Mouse (Mus musculus): ENCODE data around the gene Msx1. TPM values are rescaled to one million over a fixed set of nuclear protein-coding genes. Genes with fewer than 3 reads are reported as not detected.
A peak's percentile ranks its signal among the peaks of the same experiment; 100 is the strongest.
"Not testable (repeated sequence)": the region's sequence is repeated elsewhere in the genome, so short reads cannot be mapped to it uniquely, and the experiment has no call there.

Gene Msx1
- total RNA-seq (2017) = not detected in 2 replicates

GRCm38 (mm10) chr5:37824461-37824795, at the start of gene Msx1:
Msx1 (minus strand) TSS chr5:37824583.
- ATAC-seq (replicated peaks in 1 of 2; ENCODE audit: insufficient read depth in 1 of 2, low FRiP score in 2 of 2, low TSS enrichment in 1 of 2, low read depth in 1 of 2, poor library complexity in 2 of 2, severe bottlenecking in 2 of 2) = peak; percentile 37 to 43; a peak in 3 of 4 replicates

DNA sequence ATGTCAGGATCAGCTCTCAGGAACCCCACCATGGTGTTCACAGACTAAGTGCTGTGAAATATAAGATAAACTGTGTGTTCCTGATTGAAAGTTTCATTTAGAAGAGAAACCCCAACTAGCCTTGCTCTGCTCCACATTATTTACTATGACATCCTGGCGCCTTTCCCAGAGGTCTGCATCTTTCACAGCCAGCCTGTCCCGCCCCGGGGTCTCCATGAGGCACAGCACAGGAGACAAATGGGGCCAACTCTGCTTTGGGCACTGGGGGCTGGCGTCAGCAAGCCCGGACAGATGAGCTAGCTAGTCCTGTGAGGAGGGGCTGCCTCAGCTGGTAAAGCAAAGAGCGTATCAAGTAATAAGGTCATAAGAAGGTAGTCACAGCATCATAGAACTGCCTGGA, 41.1 kb upstream of the Msx1 start:
- ATAC-seq (replicated peaks in 1 of 2; ENCODE audit: insufficient read depth in 1 of 2, low FRiP score in 2 of 2, low TSS enrichment in 1 of 2, low read depth in 1 of 2, poor library complexity in 2 of 2, severe bottlenecking in 2 of 2) = no peak

DNA sequence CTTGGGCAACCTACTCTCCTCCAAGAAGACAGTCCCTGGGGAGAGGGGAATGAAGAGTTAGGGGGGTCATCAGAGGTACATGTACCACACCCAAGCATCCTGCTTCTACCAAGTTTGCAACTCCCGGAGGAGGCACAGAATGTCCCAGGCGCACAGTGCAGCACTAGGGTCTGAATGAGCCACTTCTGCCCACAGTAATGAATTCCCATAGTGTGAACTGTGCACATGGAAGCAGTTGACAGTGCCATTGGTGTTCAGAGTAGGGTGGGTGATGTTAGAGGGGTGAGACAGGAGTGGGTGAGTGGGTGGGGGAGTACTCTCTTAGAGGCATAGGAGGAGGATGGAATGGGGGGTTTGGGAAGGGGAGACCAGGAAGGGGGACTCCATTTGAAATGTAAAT, 39.9 kb upstream of the Msx1 start:
- ATAC-seq (replicated peaks in 1 of 2; ENCODE audit: insufficient read depth in 1 of 2, low FRiP score in 2 of 2, low TSS enrichment in 1 of 2, low read depth in 1 of 2, poor library complexity in 2 of 2, severe bottlenecking in 2 of 2) = no peak

GRCm38 (mm10) chr5:37860846-37861245, 36.5 kb upstream of the Msx1 start:
- no peak for ATAC-seq (replicated peaks in 1 of 2; ENCODE audit: insufficient read depth in 1 of 2, low FRiP score in 2 of 2, low TSS enrichment in 1 of 2, low read depth in 1 of 2, poor library complexity in 2 of 2, severe bottlenecking in 2 of 2)

- ATAC-seq (replicated peaks in 1 of 2; ENCODE audit: insufficient read depth in 1 of 2, low FRiP score in 2 of 2, low TSS enrichment in 1 of 2, low read depth in 1 of 2, poor library complexity in 2 of 2, severe bottlenecking in 2 of 2) = no peak
Observed at GRCm38 (mm10) chr5:37860151-37860721, 35.9 kb upstream of the Msx1 start.

GRCm38 (mm10) chr5:37857763-37858545, 33.6 kb upstream of the Msx1 start:
- no peak for ATAC-seq (replicated peaks in 1 of 2; ENCODE audit: insufficient read depth in 1 of 2, low FRiP score in 2 of 2, low TSS enrichment in 1 of 2, low read depth in 1 of 2, poor library complexity in 2 of 2, severe bottlenecking in 2 of 2)

- ATAC-seq (replicated peaks in 1 of 2; ENCODE audit: insufficient read depth in 1 of 2, low FRiP score in 2 of 2, low TSS enrichment in 1 of 2, low read depth in 1 of 2, poor library complexity in 2 of 2, severe bottlenecking in 2 of 2) = no peak
Observed at GRCm38 (mm10) chr5:37856057-37856456, 31.7 kb upstream of the Msx1 start.

DNA sequence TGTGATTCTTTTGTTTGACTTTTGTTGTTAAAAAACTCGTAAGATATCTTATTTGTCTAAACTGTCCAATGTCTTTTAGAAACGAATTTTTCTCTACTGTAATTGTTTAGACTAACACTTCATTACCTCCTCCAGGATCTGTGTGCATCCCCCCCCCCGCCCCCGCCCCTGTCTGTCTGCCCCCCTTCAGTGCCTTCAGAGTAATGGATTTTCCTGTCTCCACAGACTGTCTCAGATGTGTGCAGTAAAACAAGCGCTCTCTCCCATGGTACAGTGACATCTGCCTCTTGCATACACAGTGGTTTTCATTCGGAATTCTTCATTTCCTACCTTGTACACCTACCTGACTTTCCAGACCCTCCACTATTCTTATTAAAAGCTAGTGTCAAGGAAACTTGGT, 29.9 kb upstream of the Msx1 start:
- no peak for ATAC-seq (replicated peaks in 1 of 2; ENCODE audit: insufficient read depth in 1 of 2, low FRiP score in 2 of 2, low TSS enrichment in 1 of 2, low read depth in 1 of 2, poor library complexity in 2 of 2, severe bottlenecking in 2 of 2)

DNA sequence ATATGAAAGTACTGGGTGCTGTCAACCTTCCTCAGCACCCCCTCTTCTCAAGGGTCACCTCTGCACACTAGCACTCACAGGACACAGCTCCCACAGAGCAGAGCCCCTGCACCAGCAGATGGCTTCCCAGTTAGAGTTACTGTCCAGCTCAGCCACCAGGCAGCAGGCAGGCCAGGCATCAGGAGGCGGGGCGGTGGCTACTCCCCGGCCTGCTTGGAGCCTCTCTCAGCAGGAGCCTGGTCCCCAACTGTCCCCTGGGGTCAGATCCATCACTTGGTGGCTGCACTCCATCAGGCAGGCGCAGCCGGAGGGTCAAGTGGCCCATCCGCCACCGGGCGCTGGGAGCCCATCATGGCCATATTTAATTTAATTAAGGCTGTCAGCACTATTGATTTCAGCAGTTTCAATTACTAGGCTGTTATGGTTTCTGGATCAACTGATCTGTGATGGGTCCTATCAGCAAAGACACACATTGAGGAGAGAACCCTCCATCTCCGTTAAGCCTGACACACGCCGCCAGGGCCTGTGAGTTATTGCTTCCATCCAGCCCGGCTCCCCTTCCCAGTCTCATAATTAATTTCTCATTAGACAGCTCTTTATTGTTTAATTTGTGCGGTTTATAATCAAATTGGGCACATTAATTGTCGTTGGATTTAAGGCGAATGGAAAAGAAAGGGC, 27.1 kb upstream of the Msx1 start:
- no peak for ATAC-seq (replicated peaks in 1 of 2; ENCODE audit: insufficient read depth in 1 of 2, low FRiP score in 2 of 2, low TSS enrichment in 1 of 2, low read depth in 1 of 2, poor library complexity in 2 of 2, severe bottlenecking in 2 of 2)

GRCm38 (mm10) chr5:37848991-37849719, 24.8 kb upstream of the Msx1 start:
- ATAC-seq (replicated peaks in 1 of 2; ENCODE audit: insufficient read depth in 1 of 2, low FRiP score in 2 of 2, low TSS enrichment in 1 of 2, low read depth in 1 of 2, poor library complexity in 2 of 2, severe bottlenecking in 2 of 2) = no peak

DNA sequence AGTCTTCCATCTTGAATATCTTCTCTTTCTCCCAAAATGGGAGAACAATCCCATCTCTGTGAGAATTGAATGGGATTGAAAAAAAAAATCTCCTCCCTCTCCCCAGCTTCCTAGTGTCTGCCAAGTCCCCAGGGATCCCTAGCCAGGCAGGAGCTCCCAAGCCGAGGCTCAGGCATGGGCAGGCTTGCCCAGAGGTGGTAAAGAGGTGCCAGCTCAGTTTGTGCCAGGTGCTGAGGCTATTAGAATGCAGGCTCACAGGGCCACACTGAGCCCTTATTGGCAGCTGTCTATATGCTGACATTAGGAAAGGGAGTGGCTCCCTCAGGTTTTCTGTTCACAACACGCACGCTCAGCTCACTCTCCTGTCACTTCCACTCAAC, 11.9 kb upstream of the Msx1 start:
- no peak for ATAC-seq (replicated peaks in 1 of 2; ENCODE audit: insufficient read depth in 1 of 2, low FRiP score in 2 of 2, low TSS enrichment in 1 of 2, low read depth in 1 of 2, poor library complexity in 2 of 2, severe bottlenecking in 2 of 2)

GRCm38 (mm10) chr5:37835590-37836266, 11.3 kb upstream of the Msx1 start:
- no peak for ATAC-seq (replicated peaks in 1 of 2; ENCODE audit: insufficient read depth in 1 of 2, low FRiP score in 2 of 2, low TSS enrichment in 1 of 2, low read depth in 1 of 2, poor library complexity in 2 of 2, severe bottlenecking in 2 of 2)

- ATAC-seq (replicated peaks in 1 of 2; ENCODE audit: insufficient read depth in 1 of 2, low FRiP score in 2 of 2, low TSS enrichment in 1 of 2, low read depth in 1 of 2, poor library complexity in 2 of 2, severe bottlenecking in 2 of 2) = no peak
Observed at GRCm38 (mm10) chr5:37832766-37833165, 8.4 kb upstream of the Msx1 start.

GRCm38 (mm10) chr5:37832031-37832430, 7.6 kb upstream of the Msx1 start:
- no peak for ATAC-seq (replicated peaks in 1 of 2; ENCODE audit: insufficient read depth in 1 of 2, low FRiP score in 2 of 2, low TSS enrichment in 1 of 2, low read depth in 1 of 2, poor library complexity in 2 of 2, severe bottlenecking in 2 of 2)

- not testable (repeated sequence) for ATAC-seq (replicated peaks in 1 of 2; ENCODE audit: insufficient read depth in 1 of 2, low FRiP score in 2 of 2, low TSS enrichment in 1 of 2, low read depth in 1 of 2, poor library complexity in 2 of 2, severe bottlenecking in 2 of 2)
Observed at GRCm38 (mm10) chr5:37830436-37830835, 6.1 kb upstream of the Msx1 start.

DNA sequence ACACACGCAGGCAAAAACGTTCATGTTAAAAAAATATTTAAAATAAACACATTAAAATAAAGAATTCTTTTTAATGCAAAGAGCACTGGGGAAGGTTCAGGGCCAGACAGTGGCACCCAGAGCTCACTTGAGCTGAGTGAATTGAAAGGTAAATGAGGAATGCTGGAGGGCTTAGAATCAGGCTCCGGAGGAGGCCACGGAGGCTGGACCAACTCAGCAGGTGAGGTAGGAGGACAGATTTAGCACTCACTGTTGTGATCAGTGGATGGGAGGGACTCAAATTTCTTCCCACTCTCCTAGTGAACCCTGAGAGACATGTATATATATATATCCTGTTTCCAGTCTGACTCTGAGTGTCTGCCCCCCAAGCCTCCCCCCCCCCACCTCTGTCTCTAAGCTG, 5.5 kb upstream of the Msx1 start:
- ATAC-seq (replicated peaks in 1 of 2; ENCODE audit: insufficient read depth in 1 of 2, low FRiP score in 2 of 2, low TSS enrichment in 1 of 2, low read depth in 1 of 2, poor library complexity in 2 of 2, severe bottlenecking in 2 of 2) = no peak

DNA sequence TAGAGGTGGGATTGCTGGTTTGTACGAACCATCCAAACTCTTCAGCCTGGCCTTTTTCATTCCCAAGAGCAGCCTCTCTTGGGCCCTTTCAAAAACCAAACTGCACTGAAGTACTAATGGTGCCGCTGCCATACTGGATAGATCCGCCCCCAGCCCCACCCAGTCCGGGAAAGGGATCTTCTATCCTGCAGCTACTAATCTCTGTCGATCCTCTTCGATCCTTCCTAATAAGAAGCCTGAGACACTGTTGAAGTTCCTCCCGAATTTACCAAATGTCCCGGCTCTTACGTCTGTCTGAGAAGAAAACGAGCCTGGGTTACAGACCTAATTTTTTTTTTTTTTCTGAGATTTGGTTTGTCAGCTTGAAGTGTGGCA, 4.9 kb upstream of the Msx1 start:
- ATAC-seq (replicated peaks in 1 of 2; ENCODE audit: insufficient read depth in 1 of 2, low FRiP score in 2 of 2, low TSS enrichment in 1 of 2, low read depth in 1 of 2, poor library complexity in 2 of 2, severe bottlenecking in 2 of 2) = no peak
